Mouse (Mus musculus) G1E (cell line): Measurements from ENCODE around the gene Olfr630. TPM values are rescaled to one million over a fixed set of nuclear protein-coding genes. Genes with fewer than 3 reads are reported as not detected.
"Not testable (repeated sequence)": the region's sequence is repeated elsewhere in the genome, so short reads cannot be mapped to it uniquely, and the experiment has no call there.

Source experiments
- ATAC-seq: 2 replicates; pipeline ENCODE4 v1.8.0; 2016; ENCODE audit warnings: mild to moderate bottlenecking; ENCODE audit not compliant: insufficient number of reproducible peaks, poor library complexity, low FRiP score, severe bottlenecking; ENCODE audit errors: extremely low read depth
- DNase-seq: peaks from one replicate; pipeline ENCODE4 v3.0.0; 2012; ENCODE audit warnings: low spot score
- H3K27me3 ChIP-seq: 2 replicates; pipeline ENCODE4 v1.6.1; 2012; ENCODE audit warnings: mild to moderate bottlenecking, low read length, inconsistent platforms; ENCODE audit not compliant: insufficient read depth
- H3K36me3 ChIP-seq: replicated peaks from 2 replicates; pipeline ENCODE3; 2012; ENCODE audit warnings: mild to moderate bottlenecking, inconsistent platforms
- H3K4me1 ChIP-seq: 2 replicates; pipeline ENCODE4 v1.6.1; 2012; ENCODE audit warnings: low read depth, low read length, inconsistent platforms, mixed read lengths; ENCODE audit not compliant: insufficient read depth
- H3K4me3 ChIP-seq: 2 replicates; pipeline ENCODE4 v1.5.1; 2012; ENCODE audit warnings: low read depth, mild to moderate bottlenecking, inconsistent platforms, low read length, moderate library complexity, mixed read lengths
- H3K9me3 ChIP-seq: replicated peaks from 2 replicates; pipeline ENCODE4 v1.6.1; 2012; ENCODE audit warnings: inconsistent platforms
- CTCF ChIP-seq: IDR thresholded peaks from 2 replicates; pipeline ENCODE4 v1.5.1; 2012; ENCODE audit warnings: low read depth, low read length, inconsistent platforms, mixed read lengths
- GATA1 ChIP-seq: IDR thresholded peaks from 2 replicates; pipeline ENCODE4 v1.6.1; 2012; ENCODE audit warnings: borderline replicate concordance, low read length, inconsistent platforms, mixed read lengths
- GATA2 ChIP-seq: IDR thresholded peaks from 2 replicates; pipeline ENCODE4 v1.6.1; 2012; ENCODE audit warnings: low read depth, low read length, inconsistent platforms, borderline replicate concordance
- POLR2AphosphoS5 ChIP-seq: IDR thresholded peaks from 2 replicates; pipeline ENCODE4 v1.6.1; 2012; ENCODE audit warnings: low read depth, low read length, inconsistent platforms; ENCODE audit not compliant: insufficient replicate concordance
- TAL1 ChIP-seq: conservative IDR thresholded peaks from 2 replicates; pipeline ENCODE4 v1.6.1; 2012; ENCODE audit warnings: low read depth, low read length, inconsistent platforms, mixed read lengths
- polyA plus RNA-seq: library from polyadenylated mRNA; stranded (reverse); fragments of >175 nt; gene quantifications from 2 replicates; pipeline ENCODE4 v1.2.3, GENCODE M21; 2012
- total RNA-seq, 2 experiments: library from RNA; stranded (forward) in 1 of 2; stranded (reverse) in 1 of 2; fragments of 200-1000 nt in 1 of 2; fragments of >200 nt in 1 of 2; fragmentation: Nextera tagmentation in 1 of 2; gene quantifications; 2 replicates each; pipeline ENCODE4 v1.2.3; 2014 to 2017

Olfr630 gene
- total and polyA plus RNA-seq, 3 experiments = 0.11 TPM; not detected in 2

DNA sequence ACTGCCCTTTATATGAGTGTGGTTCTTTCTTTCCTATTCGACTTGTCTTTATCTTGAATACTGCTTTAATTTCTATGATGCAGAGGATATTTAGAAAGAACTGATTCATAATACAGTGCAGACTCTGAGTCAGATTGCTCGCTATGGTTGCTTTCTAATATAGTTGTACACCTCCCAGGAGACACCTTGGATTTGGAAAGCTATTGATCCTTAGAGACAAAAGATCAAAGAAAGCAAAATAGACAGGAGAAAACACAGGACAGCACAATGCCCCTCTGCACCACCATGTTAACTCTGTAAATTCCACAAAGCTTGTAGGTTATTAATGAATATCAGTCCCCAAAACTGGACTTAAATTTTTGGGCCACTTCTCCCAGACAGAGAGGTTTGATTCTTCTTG, 12.3 kb downstream of the Olfr630 start, which contains the start of gene Olfr629:
TSS of gene Olfr629 (minus strand) at position 101 of the 400 bp plus-strand sequence.
- no peaks in the 10 kb centered on the region for H3K9me3 ChIP-seq
- ATAC-seq (no peak), DNase-seq (no peak)
- H3K4me3 ChIP-seq = no peak within 1 kb of the TSS
- no peaks in the 10 kb centered on the region for H3K27me3 ChIP-seq
- no peak for TF ChIP-seq GATA2
- TF ChIP-seq GATA1 = no peak
- TF ChIP-seq CTCF = no peak
- TF ChIP-seq POLR2AphosphoS5 = no peak
- H3K36me3 ChIP-seq = no peaks in the 10 kb centered on the region
- H3K4me1 ChIP-seq = no peaks in the 10 kb centered on the region

DNA sequence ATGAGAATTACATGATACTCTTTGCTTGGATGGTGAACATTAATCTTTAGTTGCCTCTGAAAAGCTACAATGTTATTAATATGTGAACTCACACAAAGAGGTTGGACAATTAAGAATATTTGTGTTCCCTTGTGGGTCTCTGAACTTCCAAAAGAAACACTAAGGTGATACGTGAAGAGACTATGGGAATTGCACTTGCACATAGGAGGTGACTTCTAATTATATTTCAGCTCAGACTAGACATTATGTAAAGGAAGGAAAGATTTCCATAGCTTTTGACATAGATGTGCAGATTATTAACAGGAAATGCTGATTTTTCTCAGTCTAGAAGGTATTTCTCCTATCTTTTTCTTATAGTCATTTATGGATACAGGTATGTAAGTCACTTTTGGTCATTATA, 27.1 kb downstream of the Olfr630 start, which contains the start of gene Olfr628:
TSS of gene Olfr628 (plus strand) at position 301 of the 400 bp plus-strand sequence.
- Histone ChIP-seq H3K9me3 (no peaks in the 10 kb centered on the region), H3K4me3 (no peak within 1 kb of the TSS), H3K4me1 (no peaks in the 10 kb centered on the region), H3K36me3 (no peaks in the 10 kb centered on the region), H3K27me3 (no peaks in the 10 kb centered on the region)
- DNase-seq (no peak), ATAC-seq (no peak)
- no peak for TF ChIP-seq POLR2AphosphoS5

DNA sequence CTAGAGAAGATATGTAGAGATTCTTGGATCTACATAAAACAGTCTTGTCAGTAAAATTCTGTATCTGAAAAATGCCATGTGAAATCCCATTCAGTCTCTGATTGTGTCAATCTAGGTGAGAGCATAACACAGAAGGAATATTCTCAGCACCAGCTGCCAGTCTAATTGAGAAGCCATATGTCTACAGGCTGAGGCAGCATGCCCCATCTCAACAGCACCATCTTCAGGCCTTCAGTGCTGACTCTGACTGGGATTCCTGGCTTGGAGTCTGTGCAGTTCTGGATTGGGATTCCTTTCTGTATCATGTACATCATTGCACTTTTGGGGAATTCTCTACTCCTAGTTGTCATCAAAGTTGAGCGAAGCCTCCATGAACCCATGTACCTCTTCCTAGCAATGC, 40.7 kb downstream of the Olfr630 start:
- not testable (repeated sequence) for ATAC-seq, H3K4me1 ChIP-seq

DNA sequence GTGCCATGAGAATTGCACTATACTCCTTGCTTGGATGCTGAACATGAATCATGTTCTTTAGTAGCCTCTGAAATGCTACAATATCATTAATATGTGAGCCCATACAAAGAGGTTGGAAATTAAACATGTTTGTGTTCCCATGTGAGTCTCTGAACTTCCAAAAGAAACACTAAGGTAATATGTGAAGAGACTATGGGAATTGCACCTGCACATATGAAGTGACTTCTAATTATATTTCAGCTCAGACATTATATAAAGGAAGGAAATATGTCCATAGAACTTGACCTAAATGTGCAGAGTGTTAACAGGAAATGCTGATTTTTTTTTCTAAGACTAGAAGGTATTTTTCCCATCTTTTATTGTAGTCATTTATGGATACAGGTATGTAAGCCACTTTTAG, 42.8 kb downstream of the Olfr630 start, which contains the start of gene Olfr243:
TSS of gene Olfr243 (plus strand) at position 301 of the 400 bp plus-strand sequence.
- H3K9me3 ChIP-seq = no peaks in the 10 kb centered on the region
- H3K27me3 ChIP-seq = no peaks in the 10 kb centered on the region
- no peak for DNase-seq
- no peaks in the 10 kb centered on the region for H3K4me1 ChIP-seq
- TF ChIP-seq POLR2AphosphoS5 = no peak
- no peak for TF ChIP-seq CTCF
- no peak for TF ChIP-seq GATA2
- TF ChIP-seq GATA1 = no peak
- TF ChIP-seq TAL1 = no peak
- no peak for ATAC-seq
- H3K36me3 ChIP-seq = no peaks in the 10 kb centered on the region
- no peak within 1 kb of the TSS for H3K4me3 ChIP-seq

More for the DNA sequence above, 40.7 kb downstream of the Olfr630 start:
- H3K4me3 ChIP-seq, H3K36me3 ChIP-seq, H3K27me3 ChIP-seq, DNase-seq, H3K9me3 ChIP-seq: not testable (repeated sequence)

DNA sequence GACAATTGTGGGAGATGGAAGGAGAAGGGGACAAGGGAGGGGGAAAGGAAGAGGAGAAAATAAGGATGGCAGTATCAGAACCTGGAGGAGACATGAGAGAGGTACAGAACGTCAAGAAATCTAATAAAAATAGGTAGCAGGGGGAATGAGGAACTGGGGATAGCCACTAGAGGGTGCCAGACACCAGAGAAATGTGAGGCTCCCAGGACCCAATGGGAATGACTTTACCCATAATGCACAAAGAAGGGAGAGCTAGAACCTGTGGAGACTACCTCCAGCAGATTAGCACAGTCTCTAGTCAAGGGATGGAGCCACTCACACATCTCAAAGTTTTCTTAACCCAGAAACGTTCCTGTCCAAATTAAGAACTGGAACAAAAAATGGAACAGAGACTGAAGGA, 45.1 kb downstream of the Olfr630 start:
- no peaks in the 10 kb centered on the region for H3K27me3 ChIP-seq
- H3K4me1 ChIP-seq = no peaks in the 10 kb centered on the region
- H3K4me3 ChIP-seq = no peak overlapping the region
- ATAC-seq (no peak), DNase-seq (no peak)
- H3K36me3 ChIP-seq = no peaks in the 10 kb centered on the region
- no peaks in the 10 kb centered on the region for H3K9me3 ChIP-seq
- no peak for TF ChIP-seq GATA2
- TF ChIP-seq TAL1 = no peak
- TF ChIP-seq CTCF = no peak
- TF ChIP-seq GATA1 = no peak
- TF ChIP-seq POLR2AphosphoS5 = no peak

Other genes with a start within 250 kb of the Olfr630 start
Only the 20 nearest of the 33 such genes appear.
- gene Olfr619, start 156.8 kb downstream of the Olfr630 start, total RNA-seq (2014; fragmentation: Nextera tagmentation) = not detected in 2 replicates
- not detected in 2 replicates for gene Olfr619, start 156.8 kb downstream of the Olfr630 start, total RNA-seq (2017)
- gene Olfr619, start 156.8 kb downstream of the Olfr630 start, polyA plus RNA-seq = not detected in 2 replicates
- not detected in 2 replicates for gene Olfr620, start 144.8 kb downstream of the Olfr630 start, total RNA-seq (2014; fragmentation: Nextera tagmentation)
- gene Olfr620, start 144.8 kb downstream of the Olfr630 start, total RNA-seq (2017) = 0.05 and 0.06 TPM in 2 replicates
- gene Olfr620, start 144.8 kb downstream of the Olfr630 start, polyA plus RNA-seq = not detected in 2 replicates
- gene Olfr622, start 114.6 kb downstream of the Olfr630 start, total RNA-seq (2014; fragmentation: Nextera tagmentation) = not detected in 2 replicates
- 0.16 TPM in 1 of 2 replicates, not detected in the other for gene Olfr622, start 114.6 kb downstream of the Olfr630 start, total RNA-seq (2017)
- not detected in 2 replicates for gene Olfr622, start 114.6 kb downstream of the Olfr630 start, polyA plus RNA-seq
- not detected in 2 replicates for gene Olfr623, start 93.6 kb downstream of the Olfr630 start, total RNA-seq (2014; fragmentation: Nextera tagmentation)
- gene Olfr623, start 93.6 kb downstream of the Olfr630 start, total RNA-seq (2017) = 0.05 TPM in 1 of 2 replicates, not detected in the other
- gene Olfr623, start 93.6 kb downstream of the Olfr630 start, polyA plus RNA-seq = not detected in 2 replicates
- not detected in 2 replicates for gene Olfr624, start 86.1 kb downstream of the Olfr630 start, total RNA-seq (2014; fragmentation: Nextera tagmentation)
- 0.12 and 0.22 TPM in 2 replicates for gene Olfr624, start 86.1 kb downstream of the Olfr630 start, total RNA-seq (2017)
- not detected in 2 replicates for gene Olfr624, start 86.1 kb downstream of the Olfr630 start, polyA plus RNA-seq
- gene Olfr625-ps1, start 74.6 kb downstream of the Olfr630 start, total RNA-seq (2014; fragmentation: Nextera tagmentation) = not detected in 2 replicates
- not detected in 2 replicates for gene Olfr625-ps1, start 74.6 kb downstream of the Olfr630 start, total RNA-seq (2017)
- gene Olfr625-ps1, start 74.6 kb downstream of the Olfr630 start, polyA plus RNA-seq = not detected in 2 replicates
- not detected in 2 replicates for gene Olfr243, start 42.7 kb downstream of the Olfr630 start, total RNA-seq (2014; fragmentation: Nextera tagmentation)
- not detected in 2 replicates for gene Olfr243, start 42.7 kb downstream of the Olfr630 start, total RNA-seq (2017)
- gene Olfr243, start 42.7 kb downstream of the Olfr630 start, polyA plus RNA-seq = not detected in 2 replicates
- not detected in 2 replicates for gene Olfr628, start 27.0 kb downstream of the Olfr630 start, total RNA-seq (2014; fragmentation: Nextera tagmentation)
- 0.33 TPM in 1 of 2 replicates, not detected in the other for gene Olfr628, start 27.0 kb downstream of the Olfr630 start, total RNA-seq (2017)
- not detected in 2 replicates for gene Olfr628, start 27.0 kb downstream of the Olfr630 start, polyA plus RNA-seq
- gene Olfr629, start 12.4 kb downstream of the Olfr630 start, total RNA-seq (2014; fragmentation: Nextera tagmentation) = not detected in 2 replicates
- gene Olfr629, start 12.4 kb downstream of the Olfr630 start, total RNA-seq (2017) = 0.16 TPM in 1 of 2 replicates, not detected in the other
- not detected in 2 replicates for gene Olfr629, start 12.4 kb downstream of the Olfr630 start, polyA plus RNA-seq
- not detected in 2 replicates for gene Olfr69, start 14.3 kb upstream of the Olfr630 start, total RNA-seq (2014; fragmentation: Nextera tagmentation)
- not detected in 2 replicates for gene Olfr69, start 14.3 kb upstream of the Olfr630 start, total RNA-seq (2017)
- gene Olfr69, start 14.3 kb upstream of the Olfr630 start, polyA plus RNA-seq = not detected in 2 replicates
- gene Olfr68, start 22.4 kb upstream of the Olfr630 start, total RNA-seq (2014; fragmentation: Nextera tagmentation) = not detected in 2 replicates
- 0.06 and 0.22 TPM in 2 replicates for gene Olfr68, start 22.4 kb upstream of the Olfr630 start, total RNA-seq (2017)
- gene Olfr68, start 22.4 kb upstream of the Olfr630 start, polyA plus RNA-seq = not detected in 2 replicates
- not detected in 2 replicates for gene Olfr67, start 34.5 kb upstream of the Olfr630 start, total RNA-seq (2014; fragmentation: Nextera tagmentation)
- gene Olfr67, start 34.5 kb upstream of the Olfr630 start, total RNA-seq (2017) = not detected in 2 replicates
- 0.01 TPM in 1 of 2 replicates, not detected in the other for gene Olfr67, start 34.5 kb upstream of the Olfr630 start, polyA plus RNA-seq
- 14.8 and 396 TPM in 2 replicates for gene Hbb-bt, start 56.7 kb upstream of the Olfr630 start, total RNA-seq (2014; fragmentation: Nextera tagmentation)
- gene Hbb-bt, start 56.7 kb upstream of the Olfr630 start, total RNA-seq (2017) = 3.3 and 7.8 TPM in 2 replicates
- gene Hbb-bt, start 56.7 kb upstream of the Olfr630 start, polyA plus RNA-seq = 27.9 and 40.4 TPM in 2 replicates
- gene Hbb-bs, start 70.8 kb upstream of the Olfr630 start, total RNA-seq (2014; fragmentation: Nextera tagmentation) = 153 and 3,173 TPM in 2 replicates
- 10.4 and 23.5 TPM in 2 replicates for gene Hbb-bs, start 70.8 kb upstream of the Olfr630 start, total RNA-seq (2017)
- gene Hbb-bs, start 70.8 kb upstream of the Olfr630 start, polyA plus RNA-seq = 137 and 158 TPM in 2 replicates
- not detected in 2 replicates for gene Hbb-bh2, start 83.2 kb upstream of the Olfr630 start, total RNA-seq (2014; fragmentation: Nextera tagmentation)
- not detected in 2 replicates for gene Hbb-bh2, start 83.2 kb upstream of the Olfr630 start, total RNA-seq (2017)
- not detected in 2 replicates for gene Hbb-bh2, start 83.2 kb upstream of the Olfr630 start, polyA plus RNA-seq
- gene Hbb-bh1, start 85.8 kb upstream of the Olfr630 start, total RNA-seq (2014; fragmentation: Nextera tagmentation) = 1.6 TPM in 1 of 2 replicates, not detected in the other
- gene Hbb-bh1, start 85.8 kb upstream of the Olfr630 start, total RNA-seq (2017) = 0.41 TPM in 1 of 2 replicates, not detected in the other
- gene Hbb-bh1, start 85.8 kb upstream of the Olfr630 start, polyA plus RNA-seq = not detected in 2 replicates
- not detected in 2 replicates for gene Hbb-y, start 95.9 kb upstream of the Olfr630 start, total RNA-seq (2014; fragmentation: Nextera tagmentation)
- not detected in 2 replicates for gene Hbb-y, start 95.9 kb upstream of the Olfr630 start, total RNA-seq (2017)
- not detected in 2 replicates for gene Hbb-y, start 95.9 kb upstream of the Olfr630 start, polyA plus RNA-seq
- gene Olfr66, start 128.9 kb upstream of the Olfr630 start, total RNA-seq (2014; fragmentation: Nextera tagmentation) = not detected in 2 replicates
- 0.12 TPM in 1 of 2 replicates, not detected in the other for gene Olfr66, start 128.9 kb upstream of the Olfr630 start, total RNA-seq (2017)
- gene Olfr66, start 128.9 kb upstream of the Olfr630 start, polyA plus RNA-seq = not detected in 2 replicates
- not detected in 2 replicates for gene Olfr64, start 137.2 kb upstream of the Olfr630 start, total RNA-seq (2014; fragmentation: Nextera tagmentation)
- 0.05 TPM in 1 of 2 replicates, not detected in the other for gene Olfr64, start 137.2 kb upstream of the Olfr630 start, total RNA-seq (2017)
- not detected in 2 replicates for gene Olfr64, start 137.2 kb upstream of the Olfr630 start, polyA plus RNA-seq
- gene Olfr65, start 146.2 kb upstream of the Olfr630 start, total RNA-seq (2014; fragmentation: Nextera tagmentation) = not detected in 2 replicates
- gene Olfr65, start 146.2 kb upstream of the Olfr630 start, total RNA-seq (2017) = not detected in 2 replicates
- not detected in 2 replicates for gene Olfr65, start 146.2 kb upstream of the Olfr630 start, polyA plus RNA-seq